7 mouse cellular contexts compared by ENCODE assay signal in genomic region chr19:32386556-32387402, GRCm38 (mm10). TPM values are rescaled to one million over a fixed set of nuclear protein-coding genes. Genes with fewer than 3 reads are reported as not detected.
DNase-seq lines count a peak whose midpoint lies in the region; ATAC-seq lines count a peak whose summit lies in the region.

No protein-coding gene starts in this region.

- no peaks in the 10 kb centered on the region for H3K27me3 ChIP-seq in forebrain, embryonic 16.5 days (replicated peaks; ENCODE audit: control insufficient read depth, insufficient read depth, low read length)
- H3K27me3 ChIP-seq in hindbrain, embryonic 12.5 days, result no peaks in the 10 kb centered on the region
- H3K27me3 ChIP-seq in stomach, embryonic 16.5 days (ENCODE audit: control insufficient read depth, insufficient read depth, low read length), result no peaks in the 10 kb centered on the region

- peaks cover 16% of the 10 kb centered on the region for H3K4me1 ChIP-seq in forebrain, embryonic 16.5 days (replicated peaks; ENCODE audit: control insufficient read depth, insufficient read depth, low read length)
- peaks cover 18% of the 10 kb centered on the region for H3K4me1 ChIP-seq in hindbrain, embryonic 12.5 days
- peaks cover 26% of the 10 kb centered on the region for H3K4me1 ChIP-seq in stomach, embryonic 16.5 days (ENCODE audit: control insufficient read depth, insufficient read depth, low read length)

- peak overlapping the region; percentile 79 for H3K9ac ChIP-seq in forebrain, embryonic 16.5 days (replicated peaks; ENCODE audit: low read depth, low read length)
- H3K9ac ChIP-seq in hindbrain, embryonic 12.5 days, result peak overlapping the region; percentile 85
- H3K9ac ChIP-seq in stomach, embryonic 16.5 days (ENCODE audit: low read length), result peak overlapping the region; percentile 82

- H3K9me3 ChIP-seq in forebrain, embryonic 16.5 days (ENCODE audit: control insufficient read depth, low read length), result no peaks in the 10 kb centered on the region
- no peaks in the 10 kb centered on the region for H3K9me3 ChIP-seq in hindbrain, embryonic 12.5 days (replicated peaks)
- H3K9me3 ChIP-seq in stomach, embryonic 16.5 days (replicated peaks; ENCODE audit: control insufficient read depth, low read length), result no peaks in the 10 kb centered on the region

- no peak for ATAC-seq in forebrain, embryonic 16.5 days
- ATAC-seq in hindbrain, embryonic 12.5 days (ENCODE audit: low FRiP score), result no peak
- ATAC-seq in stomach, embryonic 16.5 days (ENCODE audit: insufficient read depth, low FRiP score), result no peak

- H3K4me2 ChIP-seq in forebrain, embryonic 16.5 days (ENCODE audit: low read length), result peak overlapping the region; percentile 90
- peak overlapping the region; percentile 93 for H3K4me2 ChIP-seq in hindbrain, embryonic 12.5 days (replicated peaks)
- peak overlapping the region; percentile 79 for H3K4me2 ChIP-seq in stomach, embryonic 16.5 days (ENCODE audit: low read depth, low read length)

- intact Hi-C loops in left cerebral cortex, postnatal 10 days (cut with DNase I), result loop anchor here (5.0 to 10.0 kb wide), 4 partner anchors 39 to 412 kb away; partner anchors contain the start of gene Minpp1

- DNase-seq in MN1 (ENCODE audit: low spot score), result peak; percentile 95
- peak; percentile 95 for DNase-seq in adrenal gland, postnatal 36 days
- DNase-seq in left cerebral cortex, postnatal 10 days (ENCODE audit: extremely low spot score in 1 of 2, low spot score in 2 of 2), result peak; percentile 29 to 72
- peak; percentile 13 for DNase-seq in mesoderm, embryonic 11.5 days (ENCODE audit: low read depth, low spot score)

- peak overlapping the region; percentile 82 for H3K4me3 ChIP-seq in forebrain, embryonic 16.5 days (replicated peaks; ENCODE audit: low read length)
- peak overlapping the region; percentile 85 for H3K4me3 ChIP-seq in hindbrain, embryonic 12.5 days
- peak overlapping the region; percentile 74 for H3K4me3 ChIP-seq in stomach, embryonic 16.5 days (replicated peaks; ENCODE audit: low read length)

- 21% methylated on average over 19 of the region's 19 CpGs for whole genome bisulfite sequencing in forebrain, embryonic 16.5 days
- 26% methylated on average over 19 of the region's 19 CpGs for WGBS in hindbrain, embryonic 12.5 days
- WGBS in stomach, embryonic 16.5 days, result 19% methylated on average over 19 of the region's 19 CpGs

- no peaks in the 10 kb centered on the region for H3K36me3 ChIP-seq in forebrain, embryonic 16.5 days (ENCODE audit: control insufficient read depth, insufficient read depth)
- H3K36me3 ChIP-seq in hindbrain, embryonic 12.5 days, result no peaks in the 10 kb centered on the region
- no peaks in the 10 kb centered on the region for H3K36me3 ChIP-seq in stomach, embryonic 16.5 days (ENCODE audit: control insufficient read depth, insufficient read depth, low read length)

- no peak overlapping the region for H3K27ac ChIP-seq in forebrain, embryonic 16.5 days (ENCODE audit: low read length)
- no peak overlapping the region for H3K27ac ChIP-seq in hindbrain, embryonic 12.5 days
- H3K27ac ChIP-seq in stomach, embryonic 16.5 days (ENCODE audit: low read length), result peak overlapping the region; percentile 16; the same call in 1 of the 2 replicates

RNA-seq across cellular contexts. Expression of gene Sgms1, which starts 2.7 kb away (rescaled TPM):
- 10 to 100 TPM; 59.4 to 88.9 TPM for total RNA-seq in adrenal gland, postnatal 36 days (2021)
- 14.0 and 16.3 TPM in 2 replicates for polyA plus RNA-seq in forebrain, embryonic 16.5 days (2015; fragmentation: Nextera tagmentation; extraction: Ambion mirVana)
- 18.1 and 19.2 TPM in 2 replicates for polyA plus RNA-seq in hindbrain, embryonic 12.5 days (2016; fragmentation: Nextera tagmentation; extraction: Ambion mirVana)
- 10 to 100 TPM; 30.5 to 37.3 TPM for total RNA-seq in left cerebral cortex, postnatal 10 days (2021)
- 43.0 and 44.8 TPM in 2 replicates for polyA plus RNA-seq in stomach, embryonic 16.5 days (2015; fragmentation: Nextera tagmentation; extraction: Ambion mirVana)

Comparison
In these comparisons a context has a peak if more than half of its experiments do, and no peak if none do; other contexts are left out.
1. DNase-seq: peak in every context shown above with its lines; median percentile 95 in MN1; 95 in adrenal gland, postnatal 36 days; 50 in left cerebral cortex, postnatal 10 days; 13 in mesoderm, embryonic 11.5 days.